Mouse (Mus musculus) adrenal gland, adult (tissue): ENCODE results near the gene Raly.
A peak's percentile ranks its signal among the peaks of the same experiment; 100 is the strongest.

Source experiments
- DNase-seq, 2 experiments: peaks; one replicate each; pipeline ENCODE4 v3.0.0; 2022 to 2023; ENCODE audit warnings: low spot score in 1 of 2; ENCODE audit not compliant: inconsistent age in 2 of 2

The Raly gene

DNA sequence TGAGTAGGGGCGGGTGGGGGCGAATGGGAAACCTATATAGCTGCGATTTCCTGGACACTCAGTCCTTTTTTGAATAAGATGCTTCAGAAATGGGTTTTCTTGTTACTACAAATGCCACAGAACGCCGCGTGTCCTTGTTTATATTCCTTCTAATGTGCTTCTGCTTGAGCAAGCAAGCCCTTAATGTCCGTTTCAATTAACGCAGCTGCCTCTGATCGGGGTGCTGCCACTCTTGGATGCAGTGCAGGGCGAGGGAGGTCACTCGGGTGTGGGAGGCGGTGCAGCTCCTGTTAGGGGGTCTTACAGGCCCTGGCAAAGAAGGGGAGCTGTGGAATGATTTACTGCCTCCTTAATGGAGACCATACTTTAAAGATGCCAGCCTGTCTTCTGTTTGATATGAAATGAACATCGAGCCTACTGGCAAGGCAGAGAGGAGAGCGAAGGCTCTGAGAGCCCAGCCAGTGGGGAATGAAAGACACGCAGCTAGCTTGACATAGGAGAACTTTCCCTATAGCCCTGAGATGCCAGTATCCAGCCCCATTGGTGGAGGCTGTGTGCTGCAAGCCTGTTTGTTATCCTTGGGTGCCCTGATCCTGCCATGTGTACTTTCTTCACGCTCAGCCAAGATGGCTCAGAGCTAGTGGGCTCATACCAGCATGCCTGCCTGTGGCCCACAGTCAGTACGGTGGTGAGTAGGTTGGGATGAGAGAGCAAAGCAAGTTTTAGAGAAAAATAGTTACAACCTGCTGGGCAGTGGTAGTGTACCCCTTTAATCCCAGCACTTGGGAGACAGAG, 7.8 kb upstream of the Raly start:
- no peak for DNase-seq

DNA sequence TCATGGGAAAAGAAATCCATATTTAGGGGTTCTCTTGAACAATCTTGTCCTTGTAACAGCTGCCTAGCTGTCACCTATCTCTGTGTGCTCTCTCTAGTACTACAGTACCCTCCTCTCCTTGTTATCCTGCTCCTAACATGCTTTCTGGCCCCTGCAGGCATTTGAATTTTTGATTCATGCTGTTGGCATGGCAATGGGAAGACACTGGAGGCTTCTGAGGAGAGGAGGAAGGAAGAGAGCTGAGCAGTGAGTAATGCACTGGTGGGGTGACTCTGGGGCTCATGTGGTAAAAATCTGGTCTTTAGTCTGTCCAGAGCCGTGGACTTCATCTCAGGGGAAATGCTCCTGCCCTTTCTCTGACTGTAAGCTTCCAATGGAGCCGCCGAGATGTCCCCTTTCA, 5.6 kb upstream of the Raly start:
- DNase-seq = peak in 1 of 2 experiments; percentile 42

DNA sequence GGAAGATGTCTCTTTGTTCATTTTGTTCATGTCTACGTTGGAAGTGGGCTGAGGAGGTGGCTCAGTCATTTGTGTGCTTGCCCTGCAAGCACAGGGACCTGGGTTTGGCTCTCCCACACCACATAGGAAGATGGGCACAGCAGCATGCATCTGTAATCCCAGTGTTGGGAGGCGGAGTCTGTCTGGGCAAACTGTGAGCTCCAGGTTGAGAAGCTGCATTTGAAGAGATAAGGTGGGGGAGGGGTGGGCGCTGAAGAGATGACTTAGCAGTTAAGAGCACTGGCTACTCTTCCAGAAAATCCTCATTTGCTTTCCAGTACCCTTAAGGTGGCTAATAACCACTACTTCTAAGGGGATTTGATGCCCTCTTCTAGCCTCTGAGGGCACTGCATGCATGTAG, 4.7 kb upstream of the Raly start:
- DNase-seq = no peak

DNA sequence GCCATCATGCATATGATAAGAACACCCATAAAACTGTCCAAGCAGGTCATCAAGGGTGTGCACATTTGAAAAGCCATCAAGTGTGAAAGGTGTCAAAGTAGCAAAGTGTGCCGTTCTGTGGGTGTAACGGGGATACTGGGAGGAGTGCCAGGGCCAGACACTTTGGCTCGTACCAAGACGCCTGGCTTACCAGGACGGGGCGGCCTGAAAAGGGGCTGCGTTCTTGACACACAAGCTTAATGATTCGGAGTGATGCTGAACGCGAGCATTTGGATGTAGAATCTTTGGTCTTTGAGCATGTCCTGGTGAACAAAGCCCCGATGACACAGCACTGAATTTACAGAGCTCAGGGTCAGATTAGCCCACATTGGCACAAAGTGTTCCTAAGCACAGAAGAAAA, 4.1 kb upstream of the Raly start:
- DNase-seq = peak; percentile 54 to 57

DNA sequence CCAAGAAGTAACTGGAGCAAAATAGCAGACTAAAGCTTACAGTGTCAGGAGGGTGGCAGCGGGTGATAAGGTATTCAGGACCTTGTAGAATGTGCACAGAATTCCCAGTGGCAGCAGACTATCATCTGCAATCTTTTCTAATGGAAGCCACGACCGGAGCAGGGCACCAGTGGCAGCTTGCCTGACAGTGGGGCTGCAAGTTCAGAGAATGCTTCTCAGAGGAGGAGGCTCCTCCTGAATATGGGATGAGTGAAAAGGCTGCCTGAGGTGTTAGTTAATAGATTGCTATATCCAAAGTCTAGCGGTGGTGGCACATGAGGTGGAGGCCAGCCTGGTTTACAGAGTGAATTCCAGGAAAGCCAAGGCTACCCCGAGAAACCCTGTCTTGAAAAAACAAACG, 1.5 kb upstream of the Raly start:
- DNase-seq = peak in 1 of 2 experiments; percentile 56

DNA sequence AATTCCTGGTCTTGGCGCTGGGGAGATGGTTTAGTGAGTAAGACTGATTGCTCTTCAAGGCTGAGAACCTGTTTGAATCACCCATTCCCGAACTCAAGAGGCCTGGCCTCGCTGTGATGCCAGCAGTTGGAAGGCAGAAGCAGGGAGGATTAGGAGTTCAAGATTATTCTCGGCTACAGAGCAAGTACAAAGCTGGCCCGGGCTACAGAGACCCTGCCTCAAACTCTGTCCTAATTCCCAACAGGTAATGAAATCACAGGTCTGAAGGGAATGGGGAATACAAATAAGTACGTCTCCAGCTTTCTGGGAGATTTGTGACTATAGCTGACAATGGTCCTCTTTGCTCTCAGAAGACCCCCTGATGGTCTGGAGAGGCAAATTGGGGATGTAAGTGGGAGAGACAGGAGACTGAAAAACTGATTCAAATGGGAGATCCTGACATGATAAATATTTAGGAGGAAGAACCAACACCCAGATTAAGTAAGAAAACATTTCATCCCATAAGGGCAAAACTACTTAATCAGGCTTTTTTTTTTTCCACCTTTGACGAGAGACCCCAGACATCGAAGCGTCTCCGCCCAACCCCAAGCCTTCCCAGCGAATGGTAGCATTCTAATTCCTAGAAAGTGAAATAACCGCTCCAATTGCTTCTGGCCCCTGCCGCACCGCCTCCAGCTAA, 780 bp upstream of the Raly start:
- peak; percentile 66 to 85 for DNase-seq

DNA sequence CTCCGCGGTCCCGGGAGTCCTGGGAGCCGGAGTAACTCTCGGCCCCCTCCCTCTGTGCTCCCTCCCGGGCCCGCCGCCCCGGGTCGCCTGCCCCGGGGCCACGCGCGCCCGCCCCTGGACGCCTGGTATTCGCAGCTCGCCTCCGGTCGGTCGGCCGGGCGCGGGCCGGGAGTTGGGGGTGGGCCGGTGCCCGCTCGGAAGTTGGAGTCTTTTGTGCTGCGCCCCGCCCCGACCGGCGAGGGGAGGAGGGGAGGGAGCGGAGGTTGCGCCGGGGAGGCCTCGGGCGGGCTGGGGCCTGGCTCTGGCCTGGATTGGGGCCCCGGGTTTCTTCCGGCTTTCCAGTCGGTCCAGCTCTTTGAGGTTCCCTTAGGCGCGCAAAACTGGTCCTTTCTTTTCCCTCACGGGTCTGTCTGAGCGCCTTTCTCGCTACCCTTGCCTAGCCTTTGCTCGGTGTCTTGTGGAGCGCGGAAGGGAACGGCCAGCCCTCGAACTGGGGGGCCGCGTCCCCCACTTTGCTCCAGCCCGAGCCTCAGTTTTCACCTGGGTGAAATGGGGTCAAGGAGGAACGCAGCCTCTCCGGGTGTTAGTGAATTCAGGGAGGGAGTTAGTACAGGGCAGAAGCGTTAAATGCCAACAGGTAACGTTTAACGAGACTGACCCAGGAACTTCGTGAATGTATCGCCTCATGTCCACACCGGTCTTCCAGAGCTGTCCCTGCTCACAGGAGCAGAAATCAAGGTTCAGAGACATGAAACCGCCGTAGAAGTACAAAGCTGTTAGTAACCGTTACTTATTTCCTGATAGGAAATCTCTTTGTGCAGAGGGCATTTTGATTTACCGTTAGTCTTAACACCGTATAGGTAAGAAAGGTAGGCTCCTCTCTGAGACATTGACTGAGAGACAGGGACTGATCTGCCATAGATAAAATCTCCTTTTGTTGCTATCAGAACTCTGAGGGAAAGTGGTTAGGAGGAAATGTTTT, 1.1 kb downstream of the Raly start:
- DNase-seq = peak; percentile 89 to 94

DNA sequence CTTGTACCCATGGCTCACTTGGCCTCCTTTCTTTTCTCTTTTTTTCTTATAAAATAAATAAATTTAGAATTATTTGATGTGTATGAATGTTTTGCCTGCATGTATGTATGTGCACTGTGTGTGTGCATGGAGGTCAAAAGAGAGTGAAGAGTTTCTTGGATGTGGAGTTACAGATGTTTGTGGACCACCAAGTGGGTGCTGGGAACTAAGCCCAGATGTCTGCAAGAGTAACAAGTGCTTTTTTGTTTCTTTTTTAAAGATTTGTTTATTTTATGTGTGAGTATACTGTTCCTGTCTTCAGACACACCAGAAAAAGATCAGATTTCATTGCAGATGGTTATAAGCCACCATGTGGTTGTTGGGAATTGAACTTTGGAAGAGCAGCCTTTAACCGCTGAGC, 12.5 kb downstream of the Raly start:
- DNase-seq = no peak

DNA sequence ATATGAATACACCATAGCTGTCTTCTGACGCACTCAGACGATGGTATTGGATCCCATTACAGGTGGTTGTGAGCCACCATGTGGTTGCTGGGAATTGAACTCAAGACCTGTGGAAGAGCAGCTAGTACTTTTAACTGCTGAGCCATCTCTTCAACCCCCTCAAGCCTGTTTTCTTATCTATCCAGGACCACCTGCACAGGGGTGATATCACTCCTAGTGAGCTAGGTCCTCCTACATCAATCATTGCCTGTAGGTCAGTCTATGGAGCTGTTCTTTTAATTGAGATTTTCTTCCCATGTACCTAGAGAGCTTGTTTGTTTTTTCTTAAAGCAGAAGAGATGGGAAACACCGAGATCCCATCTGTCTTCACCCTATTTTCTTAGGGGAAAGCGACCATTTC, 12.9 kb downstream of the Raly start:
- no peak for DNase-seq

DNA sequence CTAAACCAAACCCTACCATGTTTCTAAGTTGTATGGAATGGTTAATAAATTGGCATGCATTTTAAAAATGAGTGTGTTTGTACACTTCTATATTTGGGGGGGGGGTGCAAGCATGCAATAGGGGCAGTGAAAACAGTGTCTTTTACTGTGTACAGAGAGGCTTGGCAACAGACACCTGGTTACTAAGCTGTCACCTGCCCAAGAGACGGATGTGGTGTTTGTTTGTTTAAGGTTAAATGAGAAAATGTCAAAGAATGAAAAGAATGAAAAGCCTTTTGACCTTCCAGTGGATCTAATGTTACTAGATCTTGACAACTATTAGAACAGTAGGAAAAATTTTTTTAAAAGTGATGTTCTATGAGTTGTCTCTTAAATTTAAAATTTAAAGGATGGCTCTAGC, 16.8 kb downstream of the Raly start:
- no peak for DNase-seq

DNA sequence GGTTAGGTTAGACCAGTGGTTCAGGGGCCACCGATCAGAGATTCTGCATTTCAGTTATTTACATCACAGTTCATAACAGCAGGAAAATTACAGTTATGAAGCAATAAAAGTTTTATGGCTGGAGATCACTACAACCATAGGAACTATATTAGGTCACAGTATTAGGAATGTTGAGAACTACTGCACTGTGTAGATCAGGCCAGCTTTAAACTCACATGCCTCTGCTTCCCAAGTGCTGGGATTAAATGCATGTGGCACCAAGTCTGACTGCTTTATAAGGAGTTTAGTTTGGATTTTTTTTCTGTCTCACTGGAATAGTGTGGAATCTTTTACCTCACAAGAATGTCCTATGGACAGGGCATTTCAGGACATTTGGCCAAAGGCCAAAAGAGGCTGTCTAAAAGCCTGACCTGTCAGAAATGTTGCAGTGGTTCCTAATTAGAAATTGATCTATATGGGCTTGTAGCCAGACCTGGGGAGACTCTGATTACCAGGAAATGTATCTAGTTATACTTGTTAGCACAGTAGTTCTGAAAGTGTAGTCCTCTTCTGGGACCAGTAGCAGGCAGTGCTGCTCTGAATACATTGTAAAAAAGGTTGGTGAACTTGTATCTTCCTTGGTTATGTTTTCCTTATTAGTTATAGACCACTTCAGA, 18.3 kb downstream of the Raly start:
- peak in 1 of 2 experiments; percentile 79 for DNase-seq

DNA sequence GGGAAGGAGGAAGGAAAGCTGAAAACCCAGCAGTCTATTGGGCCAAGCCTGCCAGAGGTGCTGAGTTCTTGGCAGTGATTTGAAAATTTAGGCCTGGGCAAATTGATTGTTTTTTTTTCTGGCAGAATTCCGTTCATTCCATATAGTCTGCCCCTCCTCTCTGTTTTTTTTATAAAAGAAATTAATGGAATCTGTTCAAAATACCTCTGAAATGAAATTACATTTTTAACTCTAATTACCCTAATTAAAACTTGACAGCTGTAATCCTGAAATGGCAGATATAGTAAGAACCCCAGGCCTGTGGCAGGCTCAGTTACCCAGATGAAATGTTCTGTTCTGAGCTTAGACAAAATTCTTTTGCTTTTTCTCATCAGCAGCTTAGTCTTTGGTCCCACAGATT, 19.9 kb downstream of the Raly start:
- DNase-seq = no peak

DNA sequence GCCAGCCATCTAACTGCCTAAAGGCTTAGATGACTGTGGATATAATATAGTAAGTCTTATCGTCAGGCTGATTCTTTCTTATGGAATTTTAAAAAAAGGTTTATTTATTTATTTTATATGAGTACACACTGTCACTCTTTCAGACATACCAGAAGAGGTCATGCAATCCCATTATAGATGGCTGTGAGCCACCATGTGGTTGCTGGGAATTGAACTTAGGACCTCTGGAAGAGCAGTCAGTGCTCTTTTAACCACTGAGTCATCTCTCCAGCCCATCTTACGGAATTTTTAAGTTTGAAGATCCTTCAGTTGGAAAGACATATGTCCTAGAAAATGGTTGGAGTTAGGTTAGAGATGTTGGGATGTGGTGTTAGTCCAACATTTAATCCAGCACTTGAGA, 22.5 kb downstream of the Raly start:
- no peak for DNase-seq

DNA sequence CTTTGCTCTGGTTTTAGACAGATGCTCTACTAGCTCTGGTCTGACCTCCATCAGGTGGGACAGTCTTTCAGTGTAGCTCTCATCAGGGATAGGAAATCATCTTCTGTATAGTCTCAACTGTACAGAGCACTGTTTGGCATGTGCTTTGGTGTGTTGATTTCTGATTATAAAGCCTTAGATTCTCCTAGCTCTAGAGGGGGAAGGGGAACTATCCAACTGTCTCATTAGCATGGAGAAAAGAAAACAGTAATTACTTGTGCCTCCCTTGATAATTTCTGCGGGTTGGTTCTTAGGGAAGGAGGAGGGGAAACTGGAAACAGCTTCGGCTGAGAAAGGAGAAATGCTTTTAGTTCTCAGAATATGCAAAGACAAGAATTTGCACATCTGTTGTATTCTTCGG, 26.2 kb downstream of the Raly start:
- DNase-seq = no peak

DNA sequence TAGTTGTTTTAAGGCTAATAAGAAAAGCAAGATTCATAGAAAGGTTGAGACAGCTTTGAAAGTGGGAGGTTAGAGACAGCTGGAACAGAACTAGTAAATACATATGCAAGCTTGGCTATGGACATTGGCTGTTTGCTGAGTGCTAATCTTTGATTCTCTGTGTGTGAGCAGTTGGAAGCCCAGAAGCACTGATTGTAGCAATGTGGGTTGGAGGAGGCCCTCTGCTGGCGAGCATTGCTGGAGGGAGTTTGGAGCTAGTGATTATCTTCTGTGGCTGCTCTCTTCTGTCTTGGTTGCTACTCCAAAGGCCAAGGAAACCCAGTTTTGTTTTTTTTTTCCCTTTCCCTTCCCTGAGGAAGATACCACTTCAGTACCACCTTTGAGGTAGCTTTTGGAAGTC, 26.9 kb downstream of the Raly start:
- DNase-seq = peak; percentile 49 to 81

DNA sequence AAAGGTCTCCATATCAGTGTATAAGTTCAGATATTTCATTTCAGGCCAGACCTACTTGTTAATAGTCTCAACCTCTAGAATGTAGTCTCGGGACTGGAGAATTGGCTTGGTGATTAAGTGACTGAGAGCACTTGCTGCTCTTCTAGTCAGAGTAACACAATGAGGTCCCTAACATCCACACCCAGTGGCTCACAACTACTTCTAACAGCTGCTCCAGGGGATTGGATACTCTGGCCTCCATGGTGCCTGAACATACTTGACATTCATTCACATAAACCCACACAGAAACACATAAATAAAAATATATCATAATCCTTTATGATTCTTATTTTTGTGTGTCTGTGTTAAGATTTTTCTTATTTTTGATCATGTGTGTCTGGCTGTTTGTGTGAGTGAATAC, 27.7 kb downstream of the Raly start:
- DNase-seq = no peak

DNA sequence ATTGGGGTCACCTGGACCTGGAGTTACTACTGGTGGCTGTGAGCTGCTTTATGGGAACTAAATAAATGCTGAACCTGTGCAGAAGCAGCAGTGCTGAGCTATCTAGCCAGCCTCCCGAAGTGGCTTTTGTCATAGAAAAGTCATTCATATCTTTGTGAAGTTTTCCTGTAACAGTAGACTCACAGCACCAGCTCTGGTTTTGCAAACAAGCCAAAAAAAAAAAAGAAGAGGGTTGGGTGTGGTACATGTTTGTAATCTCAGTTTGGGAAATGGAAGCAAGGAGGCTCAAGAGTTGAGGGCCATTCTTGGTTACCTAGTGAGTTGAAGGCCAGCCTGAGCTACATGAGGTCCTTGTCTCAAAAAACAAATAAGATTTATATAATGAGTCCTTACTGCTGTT, 29.4 kb downstream of the Raly start:
- peak in 1 of 2 experiments; percentile 40 for DNase-seq

DNA sequence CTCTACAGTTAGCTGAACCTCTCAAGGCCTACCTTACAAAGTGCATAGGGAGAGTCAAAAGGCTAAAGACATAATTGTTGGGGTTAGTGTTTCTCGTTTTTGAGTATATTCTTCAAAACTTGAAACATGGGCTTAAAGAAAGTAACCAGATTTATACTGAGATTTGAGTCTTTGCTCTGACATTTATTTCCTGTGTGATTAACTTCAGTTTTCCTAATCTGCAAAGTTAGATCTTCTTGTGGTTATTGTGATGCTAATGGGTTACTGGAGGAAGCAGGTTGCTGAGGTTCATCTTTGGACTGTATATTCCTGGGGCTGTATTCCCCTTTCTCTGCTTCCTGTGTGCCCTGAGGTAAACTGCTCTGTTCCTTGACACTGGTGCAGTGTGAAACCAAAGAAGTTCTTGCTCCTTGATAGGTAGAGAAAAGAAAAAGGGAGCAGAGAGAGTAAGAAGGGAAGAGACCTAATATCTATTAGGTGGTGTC, 35.2 kb downstream of the Raly start:
- no peak for DNase-seq

DNA sequence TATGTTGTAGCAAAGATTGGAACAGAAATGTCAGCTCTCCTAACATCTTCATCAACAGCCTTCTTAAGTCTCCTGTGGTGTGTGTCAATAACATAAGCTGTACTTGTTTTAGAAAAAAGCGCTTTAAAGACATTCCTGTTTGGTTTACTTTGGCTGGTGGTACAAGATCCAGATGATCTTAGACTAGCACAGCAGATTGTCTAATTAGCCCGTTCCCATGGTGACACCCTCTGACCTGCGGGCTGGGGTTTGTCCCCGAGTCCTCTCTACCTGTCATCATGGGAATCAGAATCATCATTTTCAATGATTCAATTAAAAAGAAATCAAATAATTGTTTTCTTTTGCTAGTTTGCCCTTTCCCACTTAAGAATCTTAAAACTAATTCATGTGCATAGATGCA, 36.6 kb downstream of the Raly start:
- no peak for DNase-seq

DNA sequence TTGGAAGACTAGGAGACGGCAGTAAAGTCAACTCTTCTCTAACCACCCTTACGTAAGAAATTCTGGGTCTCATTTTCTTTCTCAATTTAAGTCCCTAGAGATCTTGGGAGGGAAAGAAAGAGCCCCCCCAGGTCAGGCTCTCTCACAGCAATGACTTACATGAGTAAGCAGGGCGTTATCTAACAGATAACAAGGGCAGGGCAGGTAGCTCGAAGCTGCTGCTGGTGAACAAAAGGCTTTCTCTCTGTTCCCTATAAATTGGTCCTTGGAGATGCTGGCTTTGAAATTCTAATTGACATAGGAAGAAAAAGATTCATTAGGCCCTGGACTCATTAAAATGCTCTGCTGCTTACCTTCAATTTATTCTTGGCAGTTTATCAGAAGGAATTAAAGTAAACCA, 41.6 kb downstream of the Raly start:
- DNase-seq = peak in 1 of 2 experiments; percentile 48
